13 mouse cellular contexts compared by ENCODE assay signal in the genomic region with DNA sequence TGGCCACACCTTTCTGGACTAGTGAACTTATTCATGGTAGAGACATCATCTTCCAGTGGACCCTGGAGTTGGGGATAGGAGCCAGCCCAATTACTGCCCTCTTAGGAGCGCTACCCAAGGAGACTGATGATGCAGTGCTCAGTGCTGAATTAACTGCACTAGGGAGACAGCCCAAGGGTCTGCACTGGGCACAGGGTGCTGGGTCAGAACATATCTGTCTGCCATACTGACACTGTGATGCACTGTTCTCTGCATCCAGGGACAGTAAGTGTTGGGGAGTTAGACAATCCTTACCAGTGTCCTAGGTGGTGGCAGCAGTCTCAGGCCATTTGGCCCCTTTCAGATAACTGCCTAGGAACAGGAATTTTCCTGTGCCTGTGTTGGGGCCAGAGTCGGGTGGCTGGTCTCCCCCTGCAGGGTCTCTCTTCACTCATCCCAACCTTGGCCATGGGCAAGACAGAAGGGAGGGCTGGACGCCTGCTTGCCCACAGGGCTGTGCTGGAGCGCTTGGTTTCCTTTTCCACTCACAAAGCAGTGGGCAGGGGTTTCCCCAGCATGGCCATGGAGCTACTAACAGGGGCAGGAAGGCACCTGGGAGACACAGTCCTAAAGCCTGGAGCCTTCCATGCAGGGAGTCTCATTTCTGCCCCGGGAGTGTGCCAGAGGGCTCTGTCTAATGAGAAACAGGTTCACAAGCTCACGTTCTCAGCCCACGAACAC. TPM values are rescaled to one million over a fixed set of nuclear protein-coding genes. Genes with fewer than 3 reads are reported as not detected.
DNase-seq lines count a peak whose midpoint lies in the region; ATAC-seq lines count a peak whose summit lies in the region.
"Had no signal": no experiment of that assay in that cellular context is flagged by ENCODE, and none has a peak within 500 bp of the region (broad histone marks: within the 10 kb centered on the region; RNA-seq: fewer than 3 reads in every experiment).

No protein-coding gene starts in this region.

- DNase-seq in heart, adult 9 months (ENCODE audit: low spot score in 2 of 2): no peak
- DNase-seq in ovary, postnatal 36 days (ENCODE audit: low spot score): peak; percentile 8
- no peak for DNase-seq in ovary, postnatal 10 days (ENCODE audit: low spot score)
- peak; percentile 22 for DNase-seq in embryonic facial prominence, embryonic 10.5 days (ENCODE audit: low spot score)
- no peak for DNase-seq in natural killer cell, adult 2 months (ENCODE audit: low spot score in 2 of 2)
- DNase-seq: adrenal gland, postnatal 14 days; heart, postnatal 14 days; kidney, adult 18-20 months; lung, embryonic 14.5 days had no signal

- H3K4me3 ChIP-seq in heart, embryonic 15.5 days: no peak overlapping the region
- no peak overlapping the region for H3K4me3 ChIP-seq in embryonic facial prominence, embryonic 10.5 days
- H3K4me3 ChIP-seq: embryonic facial prominence, embryonic 15.5 days had no signal

- H3K9ac ChIP-seq in heart, embryonic 15.5 days: no peak overlapping the region
- H3K9ac ChIP-seq: embryonic facial prominence, embryonic 15.5 days; lung, embryonic 14.5 days had no signal

- H3K9me3 ChIP-seq in heart, embryonic 15.5 days (replicated peaks): no peaks in the 10 kb centered on the region
- no peaks in the 10 kb centered on the region for H3K9me3 ChIP-seq in embryonic facial prominence, embryonic 10.5 days
- H3K9me3 ChIP-seq: embryonic facial prominence, embryonic 15.5 days had no signal

- 0 out of 2 replicates have a peak overlapping the region, but pooled peaks have one; percentile 78 for H3K27ac ChIP-seq in heart, embryonic 15.5 days
- H3K27ac ChIP-seq in embryonic facial prominence, embryonic 10.5 days (replicated peaks): peak overlapping the region; percentile 52; the same call in 1 of the 2 replicates
- H3K27ac ChIP-seq: embryonic facial prominence, embryonic 15.5 days had no signal

- H3K27me3 ChIP-seq in heart, embryonic 15.5 days: no peaks in the 10 kb centered on the region
- H3K27me3 ChIP-seq in embryonic facial prominence, embryonic 10.5 days (replicated peaks; ENCODE audit: low read depth, poor library complexity, severe bottlenecking): peaks cover 15% of the 10 kb centered on the region

- peaks cover 35% of the 10 kb centered on the region for H3K36me3 ChIP-seq in heart, embryonic 15.5 days
- H3K36me3 ChIP-seq in embryonic facial prominence, embryonic 10.5 days (replicated peaks): peaks cover 91% of the 10 kb centered on the region

- no peak overlapping the region for H3K4me2 ChIP-seq in heart, embryonic 15.5 days
- H3K4me2 ChIP-seq: embryonic facial prominence, embryonic 15.5 days; lung, embryonic 14.5 days had no signal

- no peak for ATAC-seq in heart, embryonic 15.5 days (replicated peaks; ENCODE audit: insufficient number of reproducible peaks, insufficient read depth, low FRiP score, low read depth)
- ATAC-seq in monocyte, adult 5-6 weeks (replicated peaks; ENCODE audit: insufficient number of reproducible peaks, low FRiP score, low TSS enrichment, poor library complexity, severe bottlenecking): no peak
- ATAC-seq: midbrain, embryonic 16.5 days had no signal

- 66% methylated on average over 7 of the region's 7 CpGs for WGBS in heart, embryonic 15.5 days
- 65% methylated on average over 7 of the region's 7 CpGs for WGBS in embryonic facial prominence, embryonic 10.5 days

- H3K4me1 ChIP-seq in heart, embryonic 15.5 days (replicated peaks): peaks cover 53% of the 10 kb centered on the region
- H3K4me1 ChIP-seq in embryonic facial prominence, embryonic 10.5 days: peaks cover 21% of the 10 kb centered on the region

RNA-seq across cellular contexts. Expression of a gene that starts 14.5 kb away (rescaled TPM):
- 13.2 and 18.5 TPM in 2 replicates for polyA plus RNA-seq in heart, embryonic 15.5 days (2015; fragmentation: Nextera tagmentation; extraction: Ambion mirVana)
- 7.9 TPM in 2 replicates for polyA plus RNA-seq in embryonic facial prominence, embryonic 10.5 days (2016; fragmentation: Nextera tagmentation; extraction: Ambion mirVana)
- 37.3 to 51.6 TPM (median 46.2 TPM) in 3 replicates for total RNA-seq in monocyte, adult 5-6 weeks (2017)

RNA-seq across cellular contexts. Expression of a gene that starts 25.8 kb away (rescaled TPM):
- polyA plus RNA-seq in heart, embryonic 15.5 days (2015; fragmentation: Nextera tagmentation; extraction: Ambion mirVana): 15.1 and 18.2 TPM in 2 replicates
- polyA plus RNA-seq in embryonic facial prominence, embryonic 10.5 days (2016; fragmentation: Nextera tagmentation; extraction: Ambion mirVana): 56.5 and 60.0 TPM in 2 replicates
- 1.6 to 2.0 TPM (median 1.6 TPM) in 3 replicates for total RNA-seq in monocyte, adult 5-6 weeks (2017)

Comparison
In these comparisons a context has a peak if more than half of its experiments do, and no peak if none do; other contexts are left out.
1. DNase-seq: peak in ovary, postnatal 36 days (single experiment) and embryonic facial prominence, embryonic 10.5 days (single experiment); none in heart, adult 9 months (0 of 2), ovary, postnatal 10 days (single experiment) and natural killer cell, adult 2 months (0 of 2).